Mouse (Mus musculus) megakaryocyte, embryonic 14.5 days (primary cell): Measurements from ENCODE around the gene Kif13a.

Experiments used
- FLI1 ChIP-seq: IDR thresholded peaks from 2 replicates; pipeline ENCODE4 v1.6.1; 2012; ENCODE audit warnings: low read length, inconsistent platforms, mixed read lengths
- GATA1 ChIP-seq: IDR thresholded peaks from 3 replicates; pipeline ENCODE4 v1.6.1; 2012; ENCODE audit warnings: mixed read lengths, low read length, inconsistent platforms, borderline replicate concordance

- no peak for TF ChIP-seq GATA1
- TF ChIP-seq FLI1, result no peak
Observed at GRCm38 (mm10) chr13:46959139-46959538, 29.5 kb upstream of the Kif13a start.
